Mouse (Mus musculus) common myeloid progenitor, adult 5-6 weeks (primary cell): ENCODE measurements around the gene Pex26. TPM values are rescaled to one million over a fixed set of nuclear protein-coding genes. Genes with fewer than 3 reads are reported as not detected.

Experiments
- ATAC-seq: replicated peaks from 2 replicates; pipeline ENCODE4 v1.8.0; 2016; ENCODE audit warnings: low read depth, mild to moderate bottlenecking, moderate TSS enrichment, inconsistent platforms; ENCODE audit not compliant: poor library complexity, severe bottlenecking
- total RNA-seq: library from RNA; stranded (forward); fragments of 200-1000, 187-1606 nt; gene quantifications from 2 replicates; pipeline ENCODE4 v1.2.3, GENCODE M21; 2017

The Pex26 gene
- total RNA-seq, 1 experiment from 2014 or later: 6.3 TPM

GRCm38 (mm10) chr6:121197807-121198365, 14.4 kb downstream of the Pex26 start:
- no peak for ATAC-seq

GRCm38 (mm10) chr6:121200458-121200857, 17.0 kb downstream of the Pex26 start:
- ATAC-seq: no peak

- no peak for ATAC-seq
These were observed 18.6 kb downstream of the Pex26 start for GRCm38 (mm10) chr6:121202026-121202425.

- ATAC-seq: no peak
These were observed 23.0 kb downstream of the Pex26 start for GRCm38 (mm10) chr6:121206481-121206880.

GRCm38 (mm10) chr6:121209584-121209983, 26.1 kb downstream of the Pex26 start:
- no peak for ATAC-seq

GRCm38 (mm10) chr6:121210149-121210925, 26.9 kb downstream of the Pex26 start, which contains the start of gene Tuba8:
Gene Tuba8 (plus strand): TSS chr6:121210696.
- ATAC-seq: peak; percentile 69

- ATAC-seq: no peak
These were observed 27.4 kb downstream of the Pex26 start for GRCm38 (mm10) chr6:121210926-121211289.

GRCm38 (mm10) chr6:121211743-121212142, 28.3 kb downstream of the Pex26 start:
- no peak for ATAC-seq

GRCm38 (mm10) chr6:121212988-121213387, 29.5 kb downstream of the Pex26 start:
- no peak for ATAC-seq

- ATAC-seq: no peak
These were observed 30.8 kb downstream of the Pex26 start for GRCm38 (mm10) chr6:121214221-121214620.

- peak; percentile 68 for ATAC-seq
These were observed 31.3 kb downstream of the Pex26 start for GRCm38 (mm10) chr6:121214667-121215330.

- ATAC-seq: no peak
These were observed 31.9 kb downstream of the Pex26 start for GRCm38 (mm10) chr6:121215336-121215735.

- ATAC-seq: no peak
These were observed 32.4 kb downstream of the Pex26 start for GRCm38 (mm10) chr6:121215896-121216295.

- no peak for ATAC-seq
These were observed 33.3 kb downstream of the Pex26 start for GRCm38 (mm10) chr6:121216589-121217255.

- ATAC-seq: 0 out of 2 replicates have a peak, but pooled peaks have one; percentile 4
These were observed 34.5 kb downstream of the Pex26 start for GRCm38 (mm10) chr6:121218002-121218401.

GRCm38 (mm10) chr6:121219406-121219805, 35.9 kb downstream of the Pex26 start:
- no peak for ATAC-seq

GRCm38 (mm10) chr6:121220181-121220580, 36.7 kb downstream of the Pex26 start:
- no peak for ATAC-seq

GRCm38 (mm10) chr6:121221876-121222597, 38.6 kb downstream of the Pex26 start:
- ATAC-seq: no peak

GRCm38 (mm10) chr6:121223001-121223400, 39.5 kb downstream of the Pex26 start:
- ATAC-seq: no peak

GRCm38 (mm10) chr6:121224067-121224466, 40.6 kb downstream of the Pex26 start:
- ATAC-seq: no peak
